Mouse (Mus musculus) thymus, postnatal 4 days (tissue): Measurements from ENCODE around the gene Ccdc157.
A peak's percentile ranks its signal among the peaks of the same experiment; 100 is the strongest.
"Not testable (repeated sequence)": the region's sequence is repeated elsewhere in the genome, so short reads cannot be mapped to it uniquely, and the experiment has no call there.

Experiments used
- DNase-seq: peaks from one replicate; pipeline ENCODE4 v3.0.0; 2021

Ccdc157 gene

DNA sequence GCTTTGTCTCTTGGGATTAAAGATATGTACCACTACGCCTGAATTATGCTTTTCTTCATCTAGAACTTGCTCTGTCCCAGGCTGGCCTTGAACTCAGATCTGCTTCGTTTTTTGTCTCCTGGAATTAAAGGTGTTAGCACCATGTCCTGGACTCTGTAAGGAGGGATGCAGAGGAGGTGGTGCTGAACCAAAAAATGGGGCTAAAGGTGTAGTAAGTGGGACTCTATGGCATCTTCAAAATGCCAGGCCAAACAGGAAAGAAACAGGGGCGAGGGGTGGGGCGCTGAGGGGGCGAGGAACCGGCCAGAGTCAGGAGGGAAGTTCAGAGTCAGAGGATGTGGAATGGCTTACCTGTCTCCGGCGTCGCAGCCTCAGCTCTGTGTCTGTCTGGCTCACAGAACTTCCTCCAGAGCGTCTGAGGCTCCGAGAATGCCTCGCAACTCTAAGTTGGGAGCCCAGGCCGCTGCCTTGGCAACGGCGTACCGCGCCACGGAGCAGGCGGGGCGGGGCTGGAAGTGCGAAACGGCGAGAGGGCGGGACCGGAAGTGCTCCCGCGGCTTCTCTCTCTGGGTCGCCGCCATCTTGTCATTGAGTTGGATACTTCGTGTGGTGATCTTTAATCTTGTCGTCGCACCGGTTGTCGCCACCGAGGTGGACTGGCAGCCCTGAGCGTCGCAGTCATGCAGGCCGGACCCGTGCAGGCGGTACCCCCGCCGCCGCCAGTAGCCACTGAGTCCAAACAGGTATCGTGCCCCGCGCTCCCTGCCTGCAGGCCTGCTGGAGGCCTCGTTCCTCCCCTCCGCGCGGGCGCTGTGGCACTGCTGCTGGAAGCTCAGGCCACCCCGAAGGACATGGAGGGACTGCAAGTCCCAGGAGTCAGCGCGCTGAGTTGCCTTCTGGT, at the start of gene Ccdc157, which contains the start of gene Sf3a1:
Gene Ccdc157, minus strand, starts transcription at position 486 of the 901 bp plus-strand sequence.
Gene Sf3a1, plus strand, starts transcription at position 543 of the 901 bp plus-strand sequence.
- peak; percentile 97 for DNase-seq

DNA sequence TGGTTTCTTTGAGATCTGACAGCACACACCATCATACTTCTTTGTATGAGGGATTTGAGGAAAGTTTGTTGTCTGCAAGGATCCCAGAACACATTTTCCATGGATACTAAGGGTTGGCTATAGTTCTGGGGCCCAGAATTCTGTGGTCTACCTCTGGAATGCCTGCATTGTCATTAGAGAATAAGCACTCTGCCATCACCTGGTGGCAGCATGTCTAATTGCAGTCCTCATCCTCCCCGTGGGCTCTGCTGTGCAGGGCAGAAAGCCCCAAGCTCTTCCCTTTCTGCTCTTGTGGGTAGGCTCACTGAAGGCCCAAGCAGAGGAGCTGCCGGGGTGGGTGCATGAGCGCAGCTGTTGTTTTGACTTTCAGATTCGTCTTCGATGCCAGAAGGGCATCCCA, 49.5 kb upstream of the Ccdc157 start:
- DNase-seq: peak; percentile 50

DNA sequence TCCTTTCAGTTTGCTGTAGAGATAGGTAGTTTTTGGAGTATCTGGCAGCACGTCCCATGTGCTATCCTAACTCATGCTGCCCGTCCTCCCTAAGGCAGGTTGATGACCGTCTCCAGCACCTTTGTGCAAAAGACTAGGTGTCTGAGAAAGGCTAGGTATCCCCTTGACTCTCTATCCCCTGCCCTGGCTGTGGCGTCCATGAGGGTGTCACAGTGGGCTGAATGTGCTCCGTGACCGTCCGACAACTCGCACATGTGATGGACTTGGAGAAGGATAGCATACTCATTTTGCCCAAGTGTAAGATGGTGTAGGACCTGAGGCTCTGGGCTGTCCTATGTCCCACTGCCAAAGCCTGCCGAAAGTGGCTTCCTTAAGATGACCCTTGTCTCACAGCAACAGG, 47.6 kb upstream of the Ccdc157 start:
- DNase-seq: no peak

- DNase-seq: peak; percentile 61
Observed at GRCm38 (mm10) chr11:4206563-4206962, 46.5 kb upstream of the Ccdc157 start.

DNA sequence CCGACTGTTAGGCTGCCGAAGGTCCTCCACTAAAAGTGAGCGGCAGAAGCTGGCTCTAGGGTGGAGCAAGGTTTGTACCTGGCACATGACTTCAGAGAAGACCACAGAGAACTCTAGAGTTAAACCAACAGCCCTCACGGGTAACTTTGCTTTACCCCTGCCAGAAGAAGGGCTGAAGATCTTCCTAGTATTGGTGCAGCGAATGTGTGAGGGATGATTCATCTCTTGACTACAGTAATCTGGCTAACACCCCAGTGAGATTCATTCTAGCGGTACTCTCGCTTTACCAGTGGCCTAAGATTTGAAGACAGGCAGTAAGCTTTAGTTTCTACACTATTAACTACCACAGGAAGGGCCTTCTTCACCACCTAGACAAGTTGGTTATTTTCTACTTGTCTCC, 45.9 kb upstream of the Ccdc157 start:
- no peak for DNase-seq

GRCm38 (mm10) chr11:4205097-4205655, 45.1 kb upstream of the Ccdc157 start:
- no peak for DNase-seq

- DNase-seq: peak; percentile 69
Observed at GRCm38 (mm10) chr11:4203705-4204074, 43.6 kb upstream of the Ccdc157 start.

DNA sequence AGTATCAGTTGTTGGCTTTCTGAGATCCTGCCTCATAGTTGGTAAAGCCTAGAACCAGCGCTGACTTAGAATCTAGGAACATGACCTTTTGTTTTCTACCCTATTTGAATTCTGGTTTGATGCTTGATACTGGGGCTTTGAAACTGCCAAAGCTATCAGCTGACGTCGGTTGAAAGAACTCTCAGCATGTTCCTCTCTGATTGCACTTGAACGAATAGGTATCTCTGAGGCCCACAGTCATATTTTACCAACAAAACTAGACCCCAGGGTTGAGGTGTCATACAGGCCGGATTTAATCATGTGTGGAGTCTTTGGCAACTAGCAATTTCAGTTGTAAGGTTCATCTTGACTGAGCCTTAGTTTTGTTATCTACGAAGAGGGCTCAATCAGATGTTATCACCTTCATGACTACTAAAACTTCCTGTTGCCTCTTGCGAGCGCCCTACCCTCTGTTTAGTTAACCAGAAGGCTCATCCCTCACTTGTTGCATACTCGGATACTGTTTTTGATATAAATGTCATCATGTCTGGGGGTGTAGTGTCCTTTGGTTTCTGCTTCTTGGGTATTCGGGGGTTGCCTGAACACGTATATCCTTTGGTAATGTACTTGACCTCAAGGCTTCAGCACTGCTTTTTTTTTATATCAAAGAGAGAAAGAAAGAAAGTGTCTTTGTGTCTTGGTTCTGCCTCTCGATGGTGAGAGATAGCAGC, 43.1 kb upstream of the Ccdc157 start:
- peak; percentile 25 for DNase-seq

GRCm38 (mm10) chr11:4201981-4202700, 42.0 kb upstream of the Ccdc157 start:
- DNase-seq: no peak

GRCm38 (mm10) chr11:4197691-4198090, 37.6 kb upstream of the Ccdc157 start:
- DNase-seq: no peak

GRCm38 (mm10) chr11:4196636-4197035, 36.5 kb upstream of the Ccdc157 start:
- no peak for DNase-seq

DNA sequence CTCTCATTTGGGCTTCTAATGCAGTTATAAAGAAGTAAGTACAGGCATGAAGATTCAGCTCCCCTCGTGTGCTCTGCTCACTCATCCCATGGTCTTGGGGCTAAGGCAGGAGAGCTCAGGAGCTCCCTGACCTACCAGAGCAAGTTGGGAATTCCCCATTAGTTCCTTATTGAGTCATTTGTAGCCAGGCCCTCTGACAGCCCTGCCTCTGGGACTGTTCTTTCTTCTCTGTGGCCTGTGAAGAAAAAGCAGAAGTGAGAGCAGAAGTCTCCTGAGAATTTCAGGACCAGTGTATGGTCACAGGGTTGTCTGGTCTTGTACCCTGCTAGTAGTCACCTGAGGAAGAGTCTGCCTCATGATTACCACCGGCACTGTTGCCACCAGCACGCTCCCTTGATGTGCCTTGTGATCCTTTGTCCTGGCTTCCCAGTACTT, 35.5 kb upstream of the Ccdc157 start:
- DNase-seq: no peak

DNA sequence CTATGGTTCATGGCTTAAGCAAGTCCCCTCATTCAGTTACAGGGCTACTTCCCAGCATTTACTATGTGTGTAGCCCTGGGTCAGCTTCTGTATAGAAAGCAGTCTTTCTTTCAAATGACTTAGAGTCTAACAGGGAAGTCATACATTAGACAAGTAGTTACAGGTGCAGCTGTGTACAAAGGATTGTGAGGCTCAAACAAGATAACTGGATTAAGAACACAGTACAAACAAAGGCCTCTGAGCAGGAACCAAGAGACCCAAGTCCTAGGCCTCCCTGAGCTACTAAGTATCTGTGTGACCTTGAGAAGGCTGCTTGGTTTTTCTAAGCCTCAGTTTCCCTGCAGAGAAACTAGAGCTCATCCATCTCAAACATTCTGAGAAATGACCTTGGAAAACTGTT, 33.3 kb upstream of the Ccdc157 start:
- no peak for DNase-seq

DNA sequence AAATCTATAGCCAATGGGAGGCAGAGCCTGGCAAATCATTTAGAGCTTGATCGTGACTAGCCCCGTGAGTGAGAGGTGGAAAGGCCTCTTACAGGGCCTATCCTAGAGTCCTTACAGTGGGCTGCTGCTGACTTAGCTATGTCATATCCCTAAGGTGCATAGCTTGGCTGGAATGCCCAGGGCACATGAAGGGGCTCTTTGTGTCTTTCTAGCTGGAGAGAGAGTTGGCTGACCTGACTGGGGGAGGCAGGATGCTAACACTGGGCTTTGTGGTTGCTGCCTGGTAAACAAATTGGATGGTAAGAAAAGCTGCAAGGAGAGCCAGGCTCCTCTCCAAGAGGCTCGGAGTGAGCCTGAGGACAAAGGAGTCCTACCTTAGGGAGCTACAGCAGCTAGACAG, 32.7 kb upstream of the Ccdc157 start:
- no peak for DNase-seq

- DNase-seq: no peak
Observed at GRCm38 (mm10) chr11:4190677-4191076, 30.6 kb upstream of the Ccdc157 start.

DNA sequence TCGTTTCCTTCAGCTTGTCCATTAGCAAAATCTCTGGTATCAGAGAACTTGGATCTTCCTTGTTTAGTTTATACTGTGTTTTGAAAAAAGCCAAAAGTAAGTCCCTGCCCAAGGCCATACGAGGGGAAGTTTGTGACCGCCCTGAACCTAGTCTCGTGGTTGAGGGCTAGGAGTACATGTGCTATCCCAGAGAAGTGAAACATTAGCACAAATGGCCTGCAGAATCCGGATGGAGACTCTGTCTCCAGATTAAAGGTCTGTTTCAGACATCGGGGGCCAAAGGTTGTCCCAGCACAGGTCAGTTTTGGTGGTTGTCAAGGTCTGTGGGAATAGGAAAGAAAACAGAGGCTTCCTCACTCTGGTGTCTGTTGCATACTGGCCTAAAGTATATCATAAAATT, 29.1 kb upstream of the Ccdc157 start:
- DNase-seq: no peak

DNA sequence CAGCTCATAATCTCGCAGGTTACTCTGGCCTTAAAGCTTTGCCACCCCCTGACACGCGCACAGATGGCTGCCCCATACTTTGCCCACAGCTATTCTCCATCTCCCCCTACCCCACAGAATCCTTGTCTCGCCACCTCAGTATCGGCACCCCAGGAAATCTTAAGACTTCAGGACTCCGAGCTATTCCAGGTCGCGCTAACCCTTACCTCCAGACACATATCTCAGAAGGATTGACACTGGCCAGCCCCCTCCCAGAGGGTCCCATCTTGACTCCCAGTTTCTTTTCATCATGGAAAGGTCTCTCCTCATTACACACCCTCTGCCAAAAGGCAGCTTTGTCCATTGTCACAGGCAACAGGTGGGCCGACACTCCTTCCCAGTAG, 27.2 kb upstream of the Ccdc157 start:
- DNase-seq: no peak

GRCm38 (mm10) chr11:4186486-4187317, 26.6 kb upstream of the Ccdc157 start, which contains the start of gene Tbc1d10a:
Tbc1d10a (plus strand) TSS chr11:4186789.
- peak; percentile 99 for DNase-seq

GRCm38 (mm10) chr11:4185480-4185879, 25.4 kb upstream of the Ccdc157 start:
- DNase-seq: not testable (repeated sequence)

DNA sequence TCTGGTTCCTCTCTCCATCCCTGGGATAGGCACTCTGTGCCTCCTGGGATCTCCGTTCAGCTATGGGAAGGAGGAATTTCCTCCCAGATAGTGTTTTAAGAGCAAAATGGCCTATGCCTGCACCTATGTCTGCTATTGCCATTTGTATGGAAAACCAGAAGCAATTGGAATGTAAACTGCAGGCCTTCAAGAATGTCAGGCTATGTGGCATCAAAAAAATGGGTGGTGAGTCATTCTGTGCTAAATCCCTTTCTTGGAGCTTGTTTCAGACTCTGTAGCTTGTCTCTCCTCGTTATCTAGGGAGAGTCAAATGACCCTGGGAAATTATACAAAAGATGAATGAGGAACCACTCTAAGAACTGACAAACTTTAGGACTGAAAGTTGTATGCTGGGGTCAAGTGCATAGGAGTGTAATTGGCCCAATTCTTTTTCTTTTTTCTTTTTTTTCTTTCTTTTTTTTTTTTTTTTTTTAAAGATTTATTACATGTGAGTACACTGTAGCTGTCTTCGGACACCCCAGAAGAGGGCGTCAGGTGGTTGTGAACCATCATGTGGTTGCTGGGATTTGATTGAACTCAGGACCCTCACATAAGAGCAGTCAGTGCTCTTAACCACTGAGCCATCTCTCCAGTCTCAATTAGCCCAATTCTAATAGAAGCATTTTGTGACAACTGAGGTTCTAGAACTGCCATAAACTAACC, 24.3 kb upstream of the Ccdc157 start:
- no peak for DNase-seq

DNA sequence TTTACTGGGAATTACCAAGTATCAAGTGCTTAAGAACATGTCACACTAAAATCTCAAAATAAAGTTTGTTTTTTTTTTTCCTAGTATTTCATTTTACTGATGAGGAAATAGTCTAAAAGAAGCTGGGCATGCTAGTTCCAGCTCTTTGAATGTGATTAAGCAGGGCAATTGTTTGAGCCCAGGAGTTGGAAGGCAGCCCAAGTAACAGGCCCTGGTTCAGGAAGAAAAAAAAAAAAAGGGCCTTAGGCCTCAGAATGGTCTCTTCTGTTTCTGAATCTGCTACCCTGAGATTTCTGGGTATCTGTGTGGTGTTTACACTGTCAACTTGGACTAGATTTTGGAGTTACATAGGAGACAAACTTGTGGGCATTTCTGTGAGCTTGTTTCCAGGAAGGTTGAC, 23.4 kb upstream of the Ccdc157 start:
- no peak for DNase-seq
